Mouse (Mus musculus) lung, embryonic 14.5 days (tissue): Measurements from ENCODE around the gene Dolpp1. TPM values are rescaled to one million over a fixed set of nuclear protein-coding genes. Genes with fewer than 3 reads are reported as not detected.

Experiments used
- ATAC-seq: fragments of 200-750 bp; cut with Nextera tagmentation; 2 replicates; pipeline ENCODE4 v1.8.0; 2017; ENCODE audit warnings: mild to moderate bottlenecking, moderate TSS enrichment, moderate library complexity; ENCODE audit not compliant: insufficient read depth
- DNase-seq: peaks from one replicate; pipeline ENCODE4 v3.0.0-alpha.2; 2015
- H3K27ac ChIP-seq: fragments of 300-500 bp; sonication (generic); 2 replicates; pipeline ENCODE4 v1.5.1; 2014; ENCODE audit warnings: low read depth, mild to moderate bottlenecking, moderate library complexity
- H3K27me3 ChIP-seq: fragments of 300-500 bp; sonication (generic); 2 replicates; pipeline ENCODE4 v1.6.1; 2014; ENCODE audit warnings: low read length, control low read depth; ENCODE audit not compliant: insufficient read depth
- H3K36me3 ChIP-seq: fragments of 300-500 bp; sonication (generic); 2 replicates; pipeline ENCODE4 v1.6.1; 2014; ENCODE audit warnings: control low read depth; ENCODE audit not compliant: insufficient read depth
- H3K4me1 ChIP-seq: fragments of 300-500 bp; sonication (generic); 2 replicates; pipeline ENCODE4 v1.6.1; 2014; ENCODE audit warnings: antibody characterized with exemption, control low read depth; ENCODE audit not compliant: insufficient read depth
- H3K4me2 ChIP-seq: fragments of 300-500 bp; sonication (generic); 2 replicates; pipeline ENCODE4 v1.6.1; 2014; ENCODE audit warnings: mild to moderate bottlenecking
- H3K4me3 ChIP-seq: fragments of 300-500 bp; sonication (generic); 2 replicates; pipeline ENCODE4 v1.5.1; 2014; ENCODE audit warnings: low read depth, low read length
- H3K9ac ChIP-seq: fragments of 300-500 bp; sonication (generic); 2 replicates; pipeline ENCODE4 v1.6.1; 2014
- H3K9me3 ChIP-seq: fragments of 300-500 bp; sonication (generic); 2 replicates; pipeline ENCODE4 v1.6.1; 2016; ENCODE audit warnings: low read depth, low read length, control low read depth
- CTCF ChIP-seq: IDR thresholded peaks from 2 replicates; pipeline ENCODE4 v1.5.1; 2016; ENCODE audit warnings: antibody characterized with exemption, low read depth
- WGBS: fragments of 180-500 bp; shearing (Covaris S2); extraction: QIAGEN DNeasy Blood & Tissue Kit; methylation state at CpG from one replicate; pipeline ENCODE4 v1.1.7; 2014; 5-methylcytosine and 5-hydroxymethylcytosine counted together
- polyA plus RNA-seq: library from polyadenylated mRNA; unstranded; fragments of >200 nt; fragmentation: Nextera tagmentation; extraction: Ambion mirVana; gene quantifications from 2 replicates; pipeline ENCODE4 v1.2.1, GENCODE M21; 2014

The Dolpp1 gene
- polyA plus RNA-seq, 1 experiment from 2014 or later: 34.2 TPM

GRCm38 (mm10) chr2:30436809-30437208, 44.8 kb downstream of the Dolpp1 start:
- H3K4me3 ChIP-seq: no peak overlapping the region
- 0 out of 2 replicates have a peak, but pooled peaks have one; percentile 1 for TF ChIP-seq CTCF
- 79% methylated on average over 4 of the region's 4 CpGs for WGBS
- H3K4me1 ChIP-seq: peaks cover 18% of the 10 kb centered on the region
- no peaks in the 10 kb centered on the region for H3K27me3 ChIP-seq
- H3K9ac ChIP-seq: no peak overlapping the region
- no peak for ATAC-seq
- no peaks in the 10 kb centered on the region for H3K9me3 ChIP-seq
- H3K36me3 ChIP-seq: peaks cover 78% of the 10 kb centered on the region
- no peak for DNase-seq
- H3K4me2 ChIP-seq: no peak overlapping the region
- no peak overlapping the region for H3K27ac ChIP-seq

- Histone ChIP-seq H3K4me1 (peaks cover 27% of the 10 kb centered on the region), H3K36me3 (peaks cover 68% of the 10 kb centered on the region), H3K4me2 (no peak overlapping the region), H3K9me3 (no peaks in the 10 kb centered on the region), H3K9ac (no peak overlapping the region), H3K27me3 (no peaks in the 10 kb centered on the region), H3K27ac (no peak overlapping the region), H3K4me3 (no peak overlapping the region)
- no peak for DNase-seq
- 89% methylated on average over 4 of the region's 4 CpGs for WGBS
- TF ChIP-seq CTCF: no peak
- no peak for ATAC-seq
Observed at GRCm38 (mm10) chr2:30437791-30438190, 45.7 kb downstream of the Dolpp1 start.

DNA sequence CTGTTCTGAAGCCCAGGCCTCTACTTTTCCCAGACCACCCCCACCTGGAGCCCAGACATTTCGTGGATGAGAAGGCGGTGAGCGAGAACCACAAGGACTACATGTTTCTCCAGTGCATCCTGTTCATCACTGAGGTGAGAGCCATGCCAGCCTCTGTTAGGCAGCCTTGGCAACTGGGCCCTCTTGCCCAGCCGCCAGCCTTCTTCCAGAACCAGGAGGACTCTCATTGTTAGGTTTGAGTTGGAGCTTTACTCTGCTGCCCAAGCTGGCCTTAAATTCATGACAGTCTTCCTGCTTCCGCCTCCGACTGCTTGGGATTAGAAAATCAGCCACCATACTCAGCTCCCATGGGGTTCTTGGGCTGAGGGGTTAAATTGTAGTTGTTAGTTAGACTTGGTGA, 47.6 kb downstream of the Dolpp1 start:
- DNase-seq: no peak
- peaks cover 67% of the 10 kb centered on the region for H3K36me3 ChIP-seq
- ATAC-seq: no peak
- peaks cover 42% of the 10 kb centered on the region for H3K4me1 ChIP-seq
- TF ChIP-seq CTCF: no peak
- peak overlapping the region; percentile 19 for H3K9ac ChIP-seq
- no peak overlapping the region for H3K4me2 ChIP-seq
- H3K9me3 ChIP-seq: no peaks in the 10 kb centered on the region
- no peaks in the 10 kb centered on the region for H3K27me3 ChIP-seq
- H3K27ac ChIP-seq: peak overlapping the region; percentile 100
- WGBS: 79% methylated on average over 6 of the region's 6 CpGs
- no peak overlapping the region for H3K4me3 ChIP-seq

DNA sequence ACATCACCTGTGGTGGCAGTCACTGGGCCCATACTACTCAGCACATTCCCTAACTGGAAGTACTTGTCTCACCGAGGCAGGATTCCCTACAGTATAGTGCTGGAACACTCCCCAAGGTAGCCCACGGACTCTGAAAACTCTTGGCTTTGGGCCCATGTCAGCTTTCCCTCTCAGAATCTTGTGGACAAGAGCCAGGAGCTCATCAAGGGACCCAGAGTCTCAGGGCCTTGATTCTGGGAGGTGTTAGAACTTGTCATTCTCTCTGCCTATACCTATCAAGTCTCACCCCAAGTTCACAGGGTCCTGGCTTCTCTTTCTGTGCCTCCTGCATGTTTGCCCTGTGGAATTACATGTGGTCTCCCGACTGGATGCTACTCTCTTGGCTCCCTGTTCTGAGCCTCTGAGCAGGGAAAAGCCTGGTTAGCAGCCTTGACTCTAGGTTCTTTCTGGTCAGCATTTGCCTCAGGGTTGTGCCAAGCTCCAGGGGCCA, 48.2 kb downstream of the Dolpp1 start:
- no peaks in the 10 kb centered on the region for H3K9me3 ChIP-seq
- H3K36me3 ChIP-seq: peaks cover 67% of the 10 kb centered on the region
- TF ChIP-seq CTCF: no peak
- no peaks in the 10 kb centered on the region for H3K27me3 ChIP-seq
- peak overlapping the region; percentile 100 for H3K27ac ChIP-seq
- peak overlapping the region; percentile 80; the same call in 1 of the 2 replicates for H3K4me2 ChIP-seq
- peaks cover 47% of the 10 kb centered on the region for H3K4me1 ChIP-seq
- H3K9ac ChIP-seq: peak overlapping the region; percentile 19
- ATAC-seq (no peak), DNase-seq (peak; percentile 71)
- H3K4me3 ChIP-seq: no peak overlapping the region
- 23% methylated on average over 3 of the region's 3 CpGs for whole genome bisulfite sequencing

DNA sequence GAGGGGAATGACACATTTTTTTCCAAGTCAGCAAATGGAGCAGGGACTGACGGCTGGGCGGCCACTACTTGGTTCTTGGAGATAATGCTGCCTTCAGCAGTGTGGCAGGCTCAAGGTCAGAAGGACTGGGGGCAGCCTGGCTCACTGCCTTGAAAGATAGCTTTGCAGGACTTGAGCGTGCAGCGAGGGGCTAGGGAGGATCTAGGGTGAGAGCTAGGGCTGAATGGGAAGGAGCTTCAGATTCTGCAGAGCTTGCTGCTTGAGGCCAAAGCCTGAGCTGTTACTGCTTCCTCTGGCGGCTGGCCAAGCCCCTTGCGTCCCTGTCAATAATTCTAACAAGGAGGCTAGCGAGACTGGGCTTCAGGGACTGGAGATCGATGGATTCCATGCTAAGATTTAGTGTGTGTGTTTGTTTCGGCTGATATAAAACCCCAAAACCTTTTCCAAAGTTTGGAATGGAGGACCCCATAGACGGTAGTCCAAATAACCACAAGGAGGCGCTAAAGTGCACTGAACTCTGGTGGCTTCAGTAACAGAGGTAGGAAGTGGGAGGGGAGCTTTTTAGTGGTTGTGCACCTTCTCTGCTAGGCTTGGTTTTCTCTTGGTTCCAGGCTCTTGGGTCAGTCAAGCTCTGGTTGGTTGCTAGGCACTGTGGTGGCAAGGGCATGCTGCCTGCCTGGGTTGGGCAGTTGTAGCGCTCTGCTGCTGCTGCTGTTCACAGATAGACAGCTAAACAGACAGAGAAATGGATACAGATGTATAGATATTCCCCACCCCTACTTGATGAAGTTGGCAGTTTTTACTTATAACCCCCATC, 48.9 kb downstream of the Dolpp1 start:
- H3K36me3 ChIP-seq: peaks cover 65% of the 10 kb centered on the region
- peak overlapping the region; percentile 10 for H3K4me3 ChIP-seq
- H3K27ac ChIP-seq: peak overlapping the region; percentile 100
- 3% methylated on average over 12 of the region's 12 CpGs for WGBS
- peak; percentile 89 for TF ChIP-seq CTCF
- H3K27me3 ChIP-seq: no peaks in the 10 kb centered on the region
- H3K4me1 ChIP-seq: peaks cover 54% of the 10 kb centered on the region
- H3K4me2 ChIP-seq: peak overlapping the region; percentile 80
- DNase-seq (peak; percentile 97), ATAC-seq (peak; percentile 48)
- H3K9ac ChIP-seq: peak overlapping the region; percentile 45; the same call in 1 of the 2 replicates
- H3K9me3 ChIP-seq: no peaks in the 10 kb centered on the region

GRCm38 (mm10) chr2:30441518-30442497, 49.8 kb downstream of the Dolpp1 start:
- Histone ChIP-seq H3K36me3 (peaks cover 68% of the 10 kb centered on the region), H3K4me1 (peaks cover 57% of the 10 kb centered on the region), H3K27me3 (no peaks in the 10 kb centered on the region), H3K4me3 (peak overlapping the region; percentile 41), H3K4me2 (peak overlapping the region; percentile 80), H3K9ac (peak overlapping the region; percentile 64), H3K27ac (peak overlapping the region; percentile 100), H3K9me3 (no peaks in the 10 kb centered on the region)
- DNase-seq (peak; percentile 92), ATAC-seq (peak; percentile 77)
- peak; percentile 7; the same call in 1 of the 2 replicates for TF ChIP-seq CTCF
- WGBS: 3% methylated on average over 15 of the region's 15 CpGs

DNA sequence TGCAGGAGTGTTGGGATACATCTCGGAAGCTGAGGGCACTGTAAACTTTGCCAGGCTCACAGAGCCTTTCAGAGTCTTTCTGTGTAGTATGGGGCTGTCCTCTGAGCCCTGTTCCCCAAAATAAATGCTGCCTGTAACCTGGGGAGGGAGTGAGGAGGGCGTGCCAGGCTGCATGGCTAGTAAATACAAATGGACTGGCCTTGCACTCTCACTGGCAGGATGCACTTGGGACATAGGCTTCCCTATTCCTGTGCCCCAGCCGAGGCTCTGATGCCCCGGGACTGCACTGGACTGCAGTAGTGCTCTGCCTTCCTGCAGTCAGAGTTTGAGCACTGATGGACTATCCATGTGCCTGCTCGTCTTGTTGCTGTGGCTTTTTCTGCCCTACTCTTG, 50.4 kb downstream of the Dolpp1 start:
- peak overlapping the region; percentile 100 for H3K27ac ChIP-seq
- WGBS: 18% methylated on average over 5 of the region's 5 CpGs
- peaks cover 57% of the 10 kb centered on the region for H3K4me1 ChIP-seq
- DNase-seq (peak; percentile 24), ATAC-seq (no peak)
- H3K4me2 ChIP-seq: peak overlapping the region; percentile 80
- H3K4me3 ChIP-seq: peak overlapping the region; percentile 41
- no peak for TF ChIP-seq CTCF
- H3K36me3 ChIP-seq: peaks cover 69% of the 10 kb centered on the region
- H3K9me3 ChIP-seq: no peaks in the 10 kb centered on the region
- peak overlapping the region; percentile 64 for H3K9ac ChIP-seq
- H3K27me3 ChIP-seq: no peaks in the 10 kb centered on the region
